Mouse (Mus musculus) liver, embryonic 14.5 days (tissue): ENCODE results near the gene Mpzl2. TPM values are rescaled to one million over a fixed set of nuclear protein-coding genes. Genes with fewer than 3 reads are reported as not detected.

Source experiments
- ATAC-seq: fragments of 200-750 bp; cut with Nextera tagmentation; 2 replicates; pipeline ENCODE4 v1.8.0; 2017; ENCODE audit warnings: moderate number of reproducible peaks, mild to moderate bottlenecking, moderate library complexity; ENCODE audit not compliant: insufficient read depth
- DNase-seq, 3 experiments: peaks; one replicate each; pipeline ENCODE4 v3.0.0-alpha.2; 2012 to 2013; ENCODE audit warnings: low read depth in 3 of 3, low spot score in 3 of 3
- H3K27ac ChIP-seq: fragments of 300-500 bp; sonication (generic); 2 replicates; pipeline ENCODE4 v1.5.1; 2014; ENCODE audit warnings: moderate library complexity, mild to moderate bottlenecking, control low read depth, inconsistent platforms
- H3K27me3 ChIP-seq: fragments of 300-500 bp; sonication (generic); 2 replicates; pipeline ENCODE4 v1.6.1; 2014; ENCODE audit warnings: mild to moderate bottlenecking, low read length, moderate library complexity; ENCODE audit not compliant: control insufficient read depth, insufficient read depth
- H3K36me3 ChIP-seq: fragments of 300-500 bp; sonication (generic); replicated peaks from 2 replicates; pipeline ENCODE4 v1.6.1; 2014; ENCODE audit warnings: low read depth; ENCODE audit not compliant: control insufficient read depth, insufficient read depth
- H3K4me1 ChIP-seq, 2 experiments: fragments of 200-500 bp in 1 of 2; fragments of 300-500 bp in 1 of 2; sonication (generic) in 1 of 2; replicated peaks; 2 replicates each; pipeline ENCODE4 v1.6.1; 2012 to 2014; ENCODE audit warnings: antibody characterized with exemption in 1 of 2, inconsistent platforms in 1 of 2, low read length in 1 of 2; ENCODE audit not compliant: control insufficient read depth in 2 of 2, insufficient read depth in 2 of 2
- H3K4me2 ChIP-seq: fragments of 300-500 bp; sonication (generic); 2 replicates; pipeline ENCODE4 v1.6.1; 2014; ENCODE audit warnings: low read depth, mild to moderate bottlenecking, control low read depth, moderate library complexity
- H3K4me3 ChIP-seq, 2 experiments: fragments of 200-500 bp in 1 of 2; fragments of 300-500 bp in 1 of 2; sonication (generic) in 1 of 2; 2 replicates each; pipeline ENCODE4 v1.5.1; 2012 to 2014; ENCODE audit warnings: low read depth in 2 of 2, low read length in 2 of 2, mild to moderate bottlenecking in 2 of 2, control low read depth in 1 of 2, inconsistent platforms in 1 of 2, moderate library complexity in 1 of 2; ENCODE audit not compliant: insufficient read depth in 1 of 2
- H3K9ac ChIP-seq: fragments of 300-500 bp; sonication (generic); replicated peaks from 2 replicates; pipeline ENCODE4 v1.6.1; 2014; ENCODE audit warnings: mild to moderate bottlenecking, control low read depth, moderate library complexity
- H3K9me3 ChIP-seq: fragments of 300-500 bp; sonication (generic); 2 replicates; pipeline ENCODE4 v1.6.1; 2016; ENCODE audit warnings: low read length, mixed read lengths; ENCODE audit not compliant: control insufficient read depth
- CTCF ChIP-seq: IDR thresholded peaks from 2 replicates; pipeline ENCODE4 v1.5.1; 2016; ENCODE audit warnings: antibody characterized with exemption, low read depth, control low read depth
- EP300 ChIP-seq: IDR thresholded peaks from 2 replicates; pipeline ENCODE4 v1.6.1; 2016; ENCODE audit warnings: antibody characterized with exemption, low read depth
- WGBS: fragments of 180-500 bp; shearing (Covaris S2); extraction: QIAGEN DNeasy Blood & Tissue Kit; methylation state at CpG from one replicate; pipeline ENCODE4 v1.1.7; 2014; ENCODE audit not compliant: insufficient replicate concordance; 5-methylcytosine and 5-hydroxymethylcytosine counted together
- polyA plus RNA-seq, 2 experiments: library from polyadenylated mRNA; depleted of rRNA in 1 of 2; stranded (reverse) in 1 of 2; unstranded in 1 of 2; fragments of >200 nt; fragmentation: Nextera tagmentation in 1 of 2; extraction: Ambion mirVana in 1 of 2; gene quantifications; 2 replicates each; pipeline versions ENCODE4 v1.2.1 to v1.2.3; 2012 to 2014

The Mpzl2 gene
- polyA plus RNA-seq, 2 experiments, result 3.1 to 4.9 TPM

DNA sequence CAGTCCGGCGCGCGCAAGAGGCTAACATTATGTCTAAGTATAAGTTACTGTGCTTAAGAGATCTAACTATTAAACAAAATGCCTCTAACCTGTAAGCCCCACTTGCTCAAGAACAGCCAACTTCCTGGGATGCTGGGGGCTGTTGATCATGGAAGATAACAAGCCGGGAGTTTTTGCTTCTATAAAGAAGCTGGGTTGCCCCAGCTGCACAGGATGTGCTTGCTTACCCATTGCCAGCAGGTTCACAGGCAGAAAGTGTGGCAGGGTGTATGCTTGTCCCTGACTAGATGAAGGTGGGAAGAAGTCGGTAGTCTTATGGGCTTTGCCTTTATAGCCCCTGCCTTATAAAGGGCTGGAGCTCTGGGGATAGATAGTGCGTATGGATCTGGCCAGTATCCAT, 43.0 kb upstream of the Mpzl2 start:
- WGBS, result 81% methylated on average over 7 of the region's 7 CpGs
- H3K27ac ChIP-seq, result no peak overlapping the region
- DNase-seq, result no peak
- no peaks in the 10 kb centered on the region for H3K4me1 ChIP-seq
- no peaks in the 10 kb centered on the region for H3K36me3 ChIP-seq
- H3K4me2 ChIP-seq, result no peak overlapping the region
- H3K9me3 ChIP-seq, result no peaks in the 10 kb centered on the region
- H3K4me3 ChIP-seq, result no peak overlapping the region
- TF ChIP-seq CTCF (no peak), EP300 (no peak)
- H3K27me3 ChIP-seq, result no peaks in the 10 kb centered on the region
- H3K9ac ChIP-seq, result no peak overlapping the region
- no peak for ATAC-seq

- Histone ChIP-seq H3K4me2 (no peak overlapping the region), H3K27ac (no peak overlapping the region), H3K36me3 (no peaks in the 10 kb centered on the region), H3K27me3 (no peaks in the 10 kb centered on the region), H3K9me3 (no peaks in the 10 kb centered on the region), H3K4me3 (no peak overlapping the region), H3K9ac (no peak overlapping the region), H3K4me1 (no peaks in the 10 kb centered on the region)
- ATAC-seq (no peak), DNase-seq (no peak)
- WGBS, result 49% methylated on average over 11 of the region's 11 CpGs
- no peak for TF ChIP-seq CTCF
- no peak for TF ChIP-seq EP300
Observed at GRCm38 (mm10) chr9:44998138-44998537, 41.5 kb upstream of the Mpzl2 start.

DNA sequence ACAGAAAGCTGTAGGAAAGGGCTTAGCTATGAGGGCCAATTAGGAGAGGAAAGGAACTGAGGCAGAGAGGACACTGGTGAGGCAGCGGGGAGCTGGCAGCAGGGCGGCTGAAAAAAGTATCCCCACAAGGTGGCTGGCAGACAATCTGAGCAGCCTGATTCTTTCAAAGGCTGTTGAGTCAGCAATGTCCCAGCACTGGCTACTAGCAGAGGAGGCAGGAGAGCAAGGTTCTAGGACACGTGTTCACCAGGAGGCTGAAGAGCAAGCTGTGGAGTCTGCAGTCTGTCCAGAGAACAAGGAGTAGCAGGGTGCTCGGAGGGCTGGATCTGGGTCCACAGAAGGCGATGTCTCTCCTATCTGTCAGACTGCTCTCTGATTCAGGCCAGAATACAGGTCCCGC, 40.4 kb upstream of the Mpzl2 start:
- Histone ChIP-seq H3K9ac (no peak overlapping the region), H3K4me2 (no peak overlapping the region), H3K27ac (no peak overlapping the region), H3K4me1 (no peaks in the 10 kb centered on the region), H3K36me3 (no peaks in the 10 kb centered on the region), H3K9me3 (no peaks in the 10 kb centered on the region), H3K27me3 (no peaks in the 10 kb centered on the region), H3K4me3 (no peak overlapping the region)
- WGBS, result 56% methylated on average over 6 of the region's 6 CpGs
- no peak for TF ChIP-seq CTCF
- TF ChIP-seq EP300, result no peak
- DNase-seq (no peak), ATAC-seq (no peak)

DNA sequence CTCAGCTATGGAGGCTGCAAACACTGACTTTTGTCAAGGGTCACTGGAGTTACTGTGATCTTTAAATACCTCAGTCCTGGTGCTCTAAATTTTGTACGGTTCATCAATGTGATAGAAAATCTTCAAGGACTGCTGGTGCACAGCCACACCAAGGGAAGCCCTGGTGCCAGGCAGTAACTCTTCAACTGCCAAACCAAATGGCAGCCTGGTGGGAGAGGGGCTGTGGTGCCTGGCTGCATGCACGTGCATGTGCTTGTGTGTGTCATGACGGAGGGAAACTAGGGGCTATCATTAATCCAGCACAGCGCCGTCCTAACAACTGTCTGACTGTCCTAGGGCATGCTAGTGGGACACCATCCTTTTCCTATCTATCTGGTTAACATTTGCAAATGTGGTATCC, 39.8 kb upstream of the Mpzl2 start:
- Histone ChIP-seq H3K36me3 (no peaks in the 10 kb centered on the region), H3K4me2 (no peak overlapping the region), H3K9me3 (no peaks in the 10 kb centered on the region), H3K27ac (no peak overlapping the region), H3K4me3 (no peak overlapping the region), H3K9ac (no peak overlapping the region), H3K4me1 (no peaks in the 10 kb centered on the region), H3K27me3 (no peaks in the 10 kb centered on the region)
- ATAC-seq, result no peak
- DNase-seq, result no peak
- TF ChIP-seq EP300 (no peak), CTCF (no peak)
- 70% methylated on average over 5 of the region's 5 CpGs for WGBS

GRCm38 (mm10) chr9:45000249-45000648, 39.4 kb upstream of the Mpzl2 start:
- Histone ChIP-seq H3K27me3 (no peaks in the 10 kb centered on the region), H3K36me3 (no peaks in the 10 kb centered on the region), H3K9ac (no peak overlapping the region), H3K9me3 (no peaks in the 10 kb centered on the region), H3K4me2 (no peak overlapping the region), H3K27ac (no peak overlapping the region), H3K4me1 (no peaks in the 10 kb centered on the region), H3K4me3 (no peak overlapping the region)
- 57% methylated on average over 3 of the region's 3 CpGs for WGBS
- TF ChIP-seq CTCF (no peak), EP300 (no peak)
- ATAC-seq, result no peak
- DNase-seq, result no peak
